Mouse (Mus musculus) cerebellum, adult 2 months (tissue): ENCODE measurements around the gene Enpp1. TPM values are rescaled to one million over a fixed set of nuclear protein-coding genes. Genes with fewer than 3 reads are reported as not detected.

ENCODE experiments used
- DNase-seq, 2 experiments: peaks; one replicate each; pipeline ENCODE4 v3.0.0; 2021
- H3K27ac ChIP-seq: fragments of 200-500 bp; 2 replicates; pipeline ENCODE4 v1.5.1; 2012; ENCODE audit warnings: low read length, control low read depth, inconsistent platforms; ENCODE audit not compliant: insufficient read depth
- H3K27me3 ChIP-seq: fragments of 200-500 bp; 2 replicates; pipeline ENCODE4 v1.6.1; 2012; ENCODE audit warnings: inconsistent platforms, mild to moderate bottlenecking, low read length, moderate library complexity; ENCODE audit not compliant: control insufficient read depth, insufficient read depth
- H3K4me1 ChIP-seq: fragments of 200-500 bp; 2 replicates; pipeline ENCODE4 v1.6.1; 2011; ENCODE audit warnings: low read length; ENCODE audit not compliant: control insufficient read depth, insufficient read depth
- H3K4me3 ChIP-seq: fragments of 200-500 bp; replicated peaks from 2 replicates; pipeline ENCODE3; 2011; ENCODE audit warnings: mild to moderate bottlenecking, low read depth, low read length, control low read depth; ENCODE audit not compliant: insufficient read depth
- CTCF ChIP-seq: fragments of 200-500 bp; IDR thresholded peaks from 2 replicates; pipeline ENCODE4 v1.5.1; 2011; ENCODE audit warnings: low read depth, mild to moderate bottlenecking, control low read depth, low read length, moderate library complexity, borderline replicate concordance; ENCODE audit not compliant: insufficient read depth
- POLR2A ChIP-seq: fragments of 200-500 bp; IDR thresholded peaks from 2 replicates; pipeline ENCODE4 v1.6.1; 2011; ENCODE audit warnings: low read length, control low read depth, borderline replicate concordance; ENCODE audit not compliant: insufficient read depth
- WGBS: fragments of 180-500 bp; shearing (Covaris S2); methylation state at CpG from one replicate; pipeline ENCODE4 v1.1.7; 2018; 5-methylcytosine and 5-hydroxymethylcytosine counted together
- polyA plus RNA-seq: library from polyadenylated mRNA; depleted of rRNA; stranded (reverse); fragments of >200 nt; gene quantifications from 2 replicates; pipeline ENCODE4 v1.2.3, GENCODE M21; 2012

The Enpp1 gene
- polyA plus RNA-seq, 1 experiment, result 4.0 TPM

GRCm38 (mm10) chr10:24640186-24640875 is 71.6 kb downstream of the Enpp1 start:
- Histone ChIP-seq H3K27ac (no peak overlapping the region), H3K4me1 (no peaks in the 10 kb centered on the region), H3K27me3 (no peaks in the 10 kb centered on the region; the same call in 1 of the 2 replicates), H3K4me3 (no peak overlapping the region)
- 88% methylated on average over 6 of the region's 6 CpGs for WGBS
- TF ChIP-seq POLR2A (no peak), CTCF (no peak)
- no peak for DNase-seq

DNA sequence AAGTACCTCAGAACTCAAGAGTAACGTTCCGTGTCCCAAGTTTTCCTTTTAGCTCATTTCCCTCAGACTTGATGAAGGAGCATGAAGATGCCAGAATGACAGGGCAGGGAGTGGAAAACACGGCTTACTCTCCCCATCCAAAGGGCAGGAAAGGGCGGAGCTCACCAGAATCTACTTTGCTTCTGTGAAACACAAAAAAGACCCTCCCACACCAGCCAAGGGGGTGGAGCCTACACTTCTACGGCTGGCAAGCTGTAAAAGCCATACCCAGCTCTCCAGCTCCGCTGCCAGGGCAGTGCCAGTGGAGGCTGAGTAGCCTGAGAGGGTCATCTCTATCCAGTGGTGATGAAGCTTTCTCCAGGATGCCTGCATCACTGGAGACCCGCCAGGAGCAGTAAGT is 72.4 kb downstream of the Enpp1 start:
- Histone ChIP-seq H3K4me1 (no peaks in the 10 kb centered on the region), H3K4me3 (no peak overlapping the region), H3K27ac (no peak overlapping the region), H3K27me3 (no peaks in the 10 kb centered on the region; the same call in 1 of the 2 replicates)
- no peak for DNase-seq
- 61% methylated on average over 7 of the region's 7 CpGs for WGBS
- TF ChIP-seq POLR2A (no peak), CTCF (no peak)

GRCm38 (mm10) chr10:24638306-24639070 is 73.5 kb downstream of the Enpp1 start:
- Histone ChIP-seq H3K27ac (no peak overlapping the region), H3K4me1 (no peaks in the 10 kb centered on the region), H3K4me3 (no peak overlapping the region), H3K27me3 (no peaks in the 10 kb centered on the region; the same call in 1 of the 2 replicates)
- no peak for DNase-seq
- 54% methylated on average over 10 of the region's 10 CpGs for WGBS
- TF ChIP-seq POLR2A (no peak), CTCF (no peak)

DNA sequence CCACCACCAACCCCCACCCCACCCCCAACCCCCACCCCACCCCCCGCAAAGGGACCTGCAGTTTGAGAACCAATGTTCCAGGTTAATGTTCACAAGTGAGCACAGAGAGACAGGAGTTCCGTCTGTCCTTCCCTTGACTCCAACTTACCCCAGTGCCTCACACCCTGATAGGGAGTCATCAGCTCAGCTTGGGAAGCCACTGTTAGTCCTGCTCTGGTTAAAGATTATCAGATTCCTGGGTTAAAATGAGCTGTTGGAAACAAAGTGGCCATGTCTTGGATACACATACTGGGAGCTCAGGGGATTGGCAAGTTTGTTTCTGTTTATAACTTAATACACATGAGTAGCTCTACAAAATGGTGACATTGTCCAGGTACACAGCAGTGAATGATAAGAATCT is 75.0 kb downstream of the Enpp1 start:
- 84% methylated on average over 2 of the region's 2 CpGs for WGBS
- Histone ChIP-seq H3K4me1 (no peaks in the 10 kb centered on the region), H3K27me3 (no peaks in the 10 kb centered on the region; the same call in 1 of the 2 replicates), H3K27ac (no peak overlapping the region), H3K4me3 (no peak overlapping the region)
- no peak for DNase-seq
- TF ChIP-seq POLR2A (no peak), CTCF (no peak)

GRCm38 (mm10) chr10:24635884-24636283 is 76.1 kb downstream of the Enpp1 start:
- 94% methylated on average over 10 of the region's 10 CpGs for WGBS
- Histone ChIP-seq H3K27ac (no peak overlapping the region), H3K4me3 (no peak overlapping the region), H3K4me1 (no peaks in the 10 kb centered on the region), H3K27me3 (no peaks in the 10 kb centered on the region; the same call in 1 of the 2 replicates)
- DNase-seq, result no peak
- TF ChIP-seq POLR2A (no peak), CTCF (no peak)

DNA sequence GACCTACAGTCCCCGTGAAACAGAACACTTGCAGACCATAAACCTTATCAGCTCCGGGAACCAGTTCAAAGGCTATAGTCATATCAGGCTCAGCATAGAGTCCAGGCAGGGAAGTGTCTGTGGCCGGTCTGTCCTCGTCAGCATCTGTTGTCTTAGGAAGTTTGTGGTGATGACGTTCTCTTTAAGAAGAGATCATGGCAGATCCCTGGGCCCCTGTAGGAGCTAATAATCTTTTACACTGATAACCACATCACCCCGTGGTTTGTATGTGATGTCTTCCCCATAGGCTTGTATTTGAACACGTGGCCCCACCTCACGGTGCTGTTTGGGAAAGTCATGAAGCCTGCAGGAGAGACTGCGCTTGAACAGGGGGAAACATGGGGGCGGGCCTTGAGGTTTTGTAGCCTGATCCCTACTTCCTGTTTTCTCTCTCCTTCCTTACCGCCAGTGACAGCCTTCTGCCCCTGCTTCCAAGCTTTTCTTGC is 76.6 kb downstream of the Enpp1 start:
- Histone ChIP-seq H3K27ac (no peak overlapping the region), H3K27me3 (no peaks in the 10 kb centered on the region; the same call in 1 of the 2 replicates), H3K4me3 (no peak overlapping the region), H3K4me1 (no peaks in the 10 kb centered on the region)
- TF ChIP-seq CTCF (no peak), POLR2A (no peak)
- DNase-seq, result no peak
- WGBS, result 84% methylated on average over 11 of the region's 11 CpGs

DNA sequence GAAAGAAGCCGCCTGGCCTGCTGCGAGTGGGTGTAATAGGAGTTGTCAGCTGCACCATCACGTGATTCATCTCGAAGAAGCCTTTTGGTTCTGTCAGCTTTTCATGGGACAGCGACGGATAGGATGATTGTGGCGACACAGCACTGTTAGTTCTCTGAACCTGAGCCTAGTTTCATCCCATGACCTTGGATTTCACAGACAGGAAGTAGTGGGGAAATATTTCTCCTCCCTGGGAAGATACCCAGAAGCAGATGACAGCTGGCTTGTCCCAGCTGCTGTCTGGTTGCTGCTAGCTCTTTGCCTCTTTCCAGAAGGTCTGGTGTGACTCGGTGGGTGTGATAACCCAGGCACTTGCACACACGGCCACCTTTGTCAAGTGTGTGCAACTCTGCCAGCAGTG is 77.7 kb downstream of the Enpp1 start:
- no peak overlapping the region for H3K27ac ChIP-seq
- H3K27me3 ChIP-seq, result no peaks in the 10 kb centered on the region; the same call in 1 of the 2 replicates
- no peak for DNase-seq
- 62% methylated on average over 9 of the region's 9 CpGs for WGBS
- H3K4me1 ChIP-seq, result no peaks in the 10 kb centered on the region
- no peak overlapping the region for H3K4me3 ChIP-seq
- TF ChIP-seq CTCF (no peak), POLR2A (no peak)
